Mouse (Mus musculus) left cerebral cortex, adult 2 months (tissue): ENCODE data around the gene Spata18. TPM values are rescaled to one million over a fixed set of nuclear protein-coding genes. Genes with fewer than 3 reads are reported as not detected.

Source experiments
- DNase-seq, 2 experiments: peaks; one replicate each; pipeline ENCODE4 v3.0.0; 2021 to 2022; ENCODE audit warnings: low spot score in 2 of 2, mixed read lengths in 1 of 2; ENCODE audit errors: extremely low spot score in 1 of 2
- H3K27ac ChIP-seq: fragments of 200-600 bp; 2 replicates; pipeline ENCODE4 v1.8.1; 2022
- H3K4me3 ChIP-seq: fragments of 200-600 bp; 2 replicates; pipeline ENCODE4 v1.8.1; 2022
- CTCF ChIP-seq: fragments of 200-600 bp; IDR thresholded peaks from 2 replicates; pipeline ENCODE4 v1.8.1; 2022; ENCODE audit warnings: antibody characterized with exemption, mild to moderate bottlenecking, moderate library complexity
- intact Hi-C: fragments of 180-260 bp; cut with DNase I; formaldehyde crosslinking; loops from one replicate; pipeline ENCODE4 v1.15.1; 2025
- total RNA-seq, 2 experiments: library from RNA; stranded (reverse); gene quantifications; 2 replicates each; pipeline ENCODE4 v1.2.3; 2021

Spata18 gene
- total RNA-seq, 2 experiments from 2014 or later, result not detected

DNA sequence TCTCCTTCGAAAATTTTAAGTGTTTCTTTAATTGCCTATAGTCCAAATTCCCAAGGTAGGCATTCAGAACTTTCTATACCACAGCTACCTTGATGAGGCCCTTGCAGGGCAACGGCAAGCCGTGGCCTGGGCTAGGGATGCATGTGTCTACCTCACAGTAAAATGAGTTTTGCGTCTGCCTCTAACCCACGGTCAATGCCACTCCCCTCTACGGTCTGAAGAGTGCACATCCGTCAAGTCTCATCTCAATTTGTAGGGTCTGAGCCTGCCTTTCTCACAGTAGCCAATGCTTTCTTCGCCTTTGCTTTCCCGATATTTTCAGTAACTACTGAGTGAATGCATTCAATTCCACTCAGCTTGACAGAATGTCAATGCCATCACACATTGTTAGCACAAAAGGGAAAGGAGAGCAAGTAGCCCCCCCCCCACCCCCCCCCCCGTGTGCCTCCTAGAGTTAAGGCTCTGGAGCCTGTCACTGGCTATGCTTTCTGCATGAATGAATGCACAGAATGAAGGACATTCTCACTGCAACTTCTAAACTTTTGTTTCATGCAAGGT, 20.1 kb upstream of the Spata18 start:
- no peak for TF ChIP-seq CTCF
- intact Hi-C loops, result no loop called here
- Histone ChIP-seq H3K27ac (no peak overlapping the region), H3K4me3 (no peak overlapping the region)
- no peak for DNase-seq

DNA sequence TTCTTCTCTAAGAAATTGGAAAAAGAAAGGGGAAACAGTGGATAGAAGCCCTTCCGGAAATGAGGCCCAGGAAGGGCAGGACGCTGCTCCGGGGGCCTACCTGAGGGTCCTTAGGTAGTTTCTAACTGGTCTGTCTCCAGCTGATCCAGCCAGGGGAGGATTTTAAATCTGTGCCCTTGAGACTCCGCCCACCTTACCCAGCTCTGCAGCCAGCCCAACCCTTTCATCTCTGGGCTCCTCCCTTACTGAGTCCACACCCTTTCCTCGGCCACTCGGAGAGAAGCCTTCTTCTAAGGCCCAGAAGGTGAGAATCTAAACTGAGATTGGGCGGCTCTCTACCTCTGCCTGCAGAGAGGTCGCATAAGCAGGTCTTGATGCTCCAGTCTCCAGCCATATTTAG, 18.9 kb upstream of the Spata18 start, which contains the start of gene Lrrc66:
Gene Lrrc66 (minus strand): TSS at position 236 of the 400 bp plus-strand sequence.
- intact Hi-C loops, result loop anchor here (2.0 kb wide), 1 partner anchor 91 kb away; no protein-coding TSS in a partner anchor

DNA sequence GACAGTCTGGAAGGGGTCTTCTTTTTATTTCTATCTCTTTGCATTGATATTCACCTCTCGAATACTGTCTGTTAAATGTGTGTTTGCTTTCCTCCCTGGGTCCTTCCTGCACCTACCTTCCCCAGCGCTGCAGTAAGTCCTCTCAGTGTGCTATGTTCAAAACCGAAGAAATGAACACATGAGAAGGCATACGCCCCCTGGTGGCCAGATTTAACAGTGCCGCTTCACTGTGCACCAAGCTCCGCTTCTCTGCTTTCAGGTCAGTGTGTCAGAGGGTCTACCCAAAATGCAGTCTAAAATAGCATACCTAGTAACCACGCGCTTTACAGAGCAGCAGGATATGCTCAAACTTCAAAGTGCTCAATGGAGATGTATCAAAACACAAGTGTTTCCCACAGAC, 18.0 kb upstream of the Spata18 start:
- intact Hi-C loops, result loop anchor here (1.0 to 2.0 kb wide), 2 partner anchors 92 to 202 kb away; no protein-coding TSS in a partner anchor
- H3K4me3 ChIP-seq, result no peak overlapping the region
- DNase-seq, result peak; percentile 72 to 84
- TF ChIP-seq CTCF, result peak; percentile 96
- no peak overlapping the region for H3K27ac ChIP-seq

More for the DNA sequence above, 18.9 kb upstream of the Spata18 start, which contains the start of gene Lrrc66:
- Histone ChIP-seq H3K4me3 (no peak within 1 kb of the TSS), H3K27ac (no peak within 1 kb of the TSS)
- TF ChIP-seq CTCF, result no peak
- DNase-seq, result no peak

DNA sequence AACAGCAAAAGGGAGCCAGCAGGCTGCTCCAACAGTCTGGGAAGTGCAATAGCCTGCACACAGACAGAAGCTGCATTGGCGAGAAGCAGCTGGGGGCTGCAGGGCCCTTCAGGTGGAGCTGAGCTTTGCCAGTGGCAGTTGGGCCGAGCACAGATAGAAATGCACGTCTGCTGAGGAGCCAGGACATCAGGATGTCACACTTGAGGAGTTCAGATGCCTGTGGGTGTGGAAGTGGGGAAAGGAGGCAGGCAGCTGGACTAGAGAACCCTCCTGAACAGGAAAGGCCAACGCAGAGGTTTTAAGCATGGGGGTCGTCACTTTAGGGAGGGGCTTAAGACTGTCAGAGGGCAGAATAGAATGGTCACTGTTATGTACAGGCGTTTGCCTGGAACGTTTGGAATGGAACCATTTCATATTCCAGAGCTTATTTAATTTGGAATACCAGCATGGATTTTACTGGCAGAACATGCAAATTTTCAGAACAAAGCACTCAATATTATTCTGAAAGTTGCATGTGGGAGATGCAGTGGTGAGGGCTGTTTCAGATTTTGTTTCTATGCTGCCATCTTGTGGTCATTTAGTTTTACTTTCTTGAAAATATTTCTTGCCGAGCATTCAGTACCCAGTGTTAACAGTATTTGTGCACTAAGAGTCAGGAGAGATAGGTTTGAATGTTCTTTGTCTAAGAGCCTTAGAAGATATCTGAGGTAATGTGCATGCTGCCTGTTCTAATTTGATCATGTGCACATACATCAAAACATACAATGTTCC, 13.7 kb upstream of the Spata18 start:
- DNase-seq, result no peak
- intact Hi-C loops, result loop anchor here (1.0 to 5.0 kb wide), 2 partner anchors 145 to 206 kb away; no protein-coding TSS in a partner anchor

DNA sequence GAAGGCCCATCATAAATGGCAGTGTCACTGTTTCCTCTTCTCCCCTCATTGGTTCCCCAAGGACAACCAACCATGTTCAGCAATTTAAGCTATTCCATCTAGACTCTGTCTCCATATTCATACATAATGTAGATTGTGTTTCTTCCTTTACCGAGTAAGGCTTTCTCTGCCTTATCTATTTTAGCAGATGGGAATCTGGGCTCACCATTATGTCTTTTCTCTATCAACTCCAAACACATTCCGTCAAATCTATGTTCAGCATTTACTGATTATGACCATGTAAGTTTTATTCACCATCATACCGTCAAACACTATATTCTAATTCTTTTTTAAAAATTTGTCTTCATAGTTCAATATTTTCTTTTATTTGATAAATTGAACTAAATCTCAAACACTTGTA, 10.1 kb upstream of the Spata18 start:
- no peak for DNase-seq
- TF ChIP-seq CTCF, result no peak
- Histone ChIP-seq H3K4me3 (no peak overlapping the region), H3K27ac (no peak overlapping the region)
- intact Hi-C loops, result loop anchor here (5.0 kb wide), 1 partner anchor 759 kb away; no protein-coding TSS in a partner anchor

More for the DNA sequence above, 13.7 kb upstream of the Spata18 start:
- Histone ChIP-seq H3K4me3 (no peak overlapping the region), H3K27ac (no peak overlapping the region; the same call in 1 of the 2 replicates)
- TF ChIP-seq CTCF, result peak; percentile 67

DNA sequence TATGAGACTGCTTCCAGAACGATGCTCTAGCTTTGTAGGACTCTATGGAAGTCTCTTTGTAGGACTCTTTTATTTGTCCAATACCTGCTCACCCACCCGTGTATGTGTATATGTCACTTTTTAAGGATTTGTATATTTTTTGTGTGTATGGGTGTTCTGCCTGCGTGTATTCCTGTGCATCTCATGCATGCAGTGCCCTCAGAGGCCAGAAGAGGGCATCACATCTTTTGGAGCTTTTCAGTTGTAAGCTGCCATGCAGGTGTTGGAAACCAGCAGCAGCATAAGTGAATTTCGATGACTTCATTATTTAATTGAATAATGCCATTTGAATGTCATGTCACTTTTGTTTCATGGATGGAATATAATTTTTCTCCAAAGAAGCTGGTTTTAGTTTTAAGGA, 9.1 kb upstream of the Spata18 start:
- H3K27ac ChIP-seq, result no peak overlapping the region
- H3K4me3 ChIP-seq, result no peak overlapping the region
- peak in 1 of 2 experiments; percentile 42 for DNase-seq
- intact Hi-C loops, result loop anchor here (5.0 kb wide), 1 partner anchor 760 kb away; no protein-coding TSS in a partner anchor
- peak; percentile 58 for TF ChIP-seq CTCF

DNA sequence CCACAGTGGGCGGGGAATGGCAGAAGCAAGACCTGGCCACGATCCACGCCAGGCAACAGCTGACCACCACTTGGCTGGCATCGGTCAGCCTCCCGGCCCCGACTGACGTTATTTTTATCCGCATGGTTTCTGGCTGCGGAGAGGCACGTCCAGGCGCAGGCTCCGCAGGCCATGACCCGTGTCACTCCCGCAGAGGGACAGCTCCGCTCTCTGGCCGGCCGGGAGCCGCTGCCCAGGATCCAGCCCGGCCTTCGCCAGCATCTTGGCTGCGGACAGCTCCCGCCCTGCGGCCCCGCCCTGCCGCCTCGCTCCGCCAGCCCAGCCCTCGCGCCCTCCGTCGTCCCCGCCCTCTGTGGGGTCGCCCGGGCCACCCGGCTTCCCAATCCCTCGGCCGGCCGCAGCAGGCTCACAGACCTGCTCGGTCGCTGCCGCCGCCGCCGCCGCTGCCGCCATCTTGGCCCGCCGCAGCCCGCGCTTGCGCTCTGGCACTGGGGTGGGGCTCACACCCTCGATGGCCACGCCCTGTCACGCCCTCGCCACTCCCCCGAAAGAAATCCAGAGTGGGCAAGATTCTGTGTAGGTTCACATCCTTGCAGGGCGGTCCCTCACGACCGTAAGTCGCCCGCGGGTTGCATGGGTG, 3.8 kb upstream of the Spata18 start, which contains the start of gene Sgcb:
Gene Sgcb (minus strand): TSS at position 530 of the 640 bp plus-strand sequence.
- intact Hi-C loops, result no loop called here
- peak; percentile 85 to 88 for DNase-seq
- Histone ChIP-seq H3K4me3 (peak within 1 kb of the TSS; percentile 86), H3K27ac (peak within 1 kb of the TSS; percentile 88)
- no peak for TF ChIP-seq CTCF

DNA sequence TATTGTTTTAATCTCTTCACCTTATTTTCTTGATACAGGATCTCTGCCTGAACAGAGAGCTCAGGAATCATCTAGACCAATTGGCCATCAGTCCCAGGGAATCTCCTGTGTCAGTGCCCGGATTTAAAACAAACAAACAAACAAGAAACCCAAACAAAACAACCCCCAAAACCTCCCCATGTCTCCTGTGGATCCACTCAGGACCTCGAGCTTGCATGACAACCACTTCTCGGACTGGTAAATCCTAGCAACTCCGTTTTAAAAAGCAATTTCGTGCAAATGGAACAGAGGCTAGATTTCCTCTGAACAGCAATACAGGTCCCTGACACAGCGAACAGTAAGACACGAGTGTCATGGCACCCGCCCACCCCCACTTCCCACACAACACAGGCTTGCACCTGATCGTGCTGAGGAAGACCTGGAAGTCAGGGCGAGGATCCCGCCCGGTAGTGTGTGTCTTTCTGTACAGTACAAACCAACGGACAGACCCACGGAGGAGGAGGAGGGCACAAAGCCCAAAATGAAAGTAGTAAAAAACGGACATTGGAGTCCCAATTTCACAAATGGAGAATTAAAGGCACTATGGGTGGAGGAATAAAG, 714 bp upstream of the Spata18 start:
- TF ChIP-seq CTCF, result no peak
- intact Hi-C loops, result loop anchor here (10.0 kb wide), 1 partner anchor 1434 kb away; no protein-coding TSS in a partner anchor
- Histone ChIP-seq H3K27ac (no peak overlapping the region), H3K4me3 (peak overlapping the region; percentile 41)
- DNase-seq, result peak in 1 of 2 experiments; percentile 35

DNA sequence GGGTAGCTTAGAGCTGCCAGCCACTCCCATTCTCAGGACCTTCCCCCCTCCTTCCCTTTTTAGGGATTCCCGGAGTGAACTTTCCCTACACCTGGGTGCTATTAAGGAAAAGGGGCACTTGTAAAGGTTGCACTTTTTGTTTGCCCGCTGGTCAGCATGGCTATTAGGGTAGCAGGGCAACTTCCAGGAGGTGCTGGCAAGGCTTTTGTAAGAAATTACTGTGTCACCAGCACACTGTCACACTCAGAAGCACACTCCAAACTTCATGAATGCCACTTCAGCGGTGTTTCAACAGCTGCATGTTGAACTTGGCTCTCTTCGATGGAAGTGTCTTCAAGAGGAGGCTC, 649 bp downstream of the Spata18 start:
- Histone ChIP-seq H3K4me3 (no peak overlapping the region), H3K27ac (no peak overlapping the region)
- no peak for DNase-seq
- no peak for TF ChIP-seq CTCF
- intact Hi-C loops, result loop anchor here (10.0 kb wide), 1 partner anchor 1433 kb away; no protein-coding TSS in a partner anchor

DNA sequence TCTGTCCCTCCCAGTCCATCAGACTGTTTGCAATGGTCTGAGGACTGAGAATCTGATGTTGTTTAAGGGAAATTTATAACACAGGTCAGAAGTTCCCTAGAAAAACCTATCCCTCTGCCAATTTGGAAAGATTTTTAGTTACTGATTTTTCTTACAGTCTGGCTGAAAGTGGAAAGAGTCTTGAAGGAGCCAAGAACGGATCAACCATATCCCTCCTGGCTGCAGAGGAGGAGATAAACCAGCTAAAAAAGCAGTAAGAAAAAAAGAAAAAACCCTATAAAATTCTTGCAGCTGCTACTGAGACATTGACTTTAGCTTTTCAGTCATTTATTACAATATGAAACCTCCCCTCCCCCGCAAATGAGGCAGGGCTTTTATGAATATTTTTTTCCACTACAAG, 15.5 kb downstream of the Spata18 start:
- Histone ChIP-seq H3K4me3 (no peak overlapping the region), H3K27ac (no peak overlapping the region)
- intact Hi-C loops, result no loop called here
- no peak for DNase-seq
- TF ChIP-seq CTCF, result no peak

DNA sequence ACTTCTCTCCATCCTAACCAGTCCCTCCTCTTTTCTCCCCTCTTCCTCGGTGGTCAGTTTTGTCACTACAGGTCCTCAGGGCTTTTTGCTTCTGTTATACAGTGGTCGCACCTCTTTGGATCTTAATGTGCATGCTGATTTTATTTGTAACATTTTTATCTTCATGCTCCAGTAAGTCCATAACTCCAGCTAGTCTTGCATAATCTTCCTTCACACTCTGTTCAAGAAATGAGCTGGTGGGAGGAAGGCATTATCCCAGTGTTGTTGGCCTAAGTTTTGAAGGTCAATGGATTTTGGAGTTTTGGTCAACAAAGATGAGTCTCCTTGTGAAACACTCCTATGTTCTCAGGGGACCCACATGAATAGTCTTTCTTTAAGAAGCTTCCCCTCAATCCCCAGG, 16.7 kb downstream of the Spata18 start:
- intact Hi-C loops, result no loop called here
- no peak overlapping the region for H3K4me3 ChIP-seq
- no peak for TF ChIP-seq CTCF
- H3K27ac ChIP-seq, result no peak overlapping the region
- no peak for DNase-seq

DNA sequence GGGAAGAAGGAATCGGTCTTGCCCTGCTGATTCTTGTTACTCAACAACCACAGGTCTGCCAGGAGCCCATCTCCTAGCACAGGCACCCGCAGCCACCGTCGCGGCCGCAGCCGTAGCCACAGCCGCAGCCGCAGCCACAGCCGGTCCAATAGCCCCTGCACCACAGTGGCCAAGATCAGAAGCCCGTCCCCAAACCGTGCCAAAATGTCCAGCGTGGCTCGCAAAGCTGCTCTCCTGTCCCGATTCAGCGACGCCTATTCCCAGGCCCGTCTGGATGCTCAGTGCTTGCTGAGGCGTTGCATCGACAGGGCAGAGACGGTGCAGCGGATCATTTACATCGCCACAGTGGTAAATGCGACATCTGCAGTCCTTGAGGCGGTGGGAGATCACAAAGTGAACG, 18.2 kb downstream of the Spata18 start:
- Histone ChIP-seq H3K4me3 (no peak overlapping the region), H3K27ac (no peak overlapping the region)
- intact Hi-C loops, result no loop called here
- no peak for TF ChIP-seq CTCF
- no peak for DNase-seq
